Mouse (Mus musculus): ENCODE measurements around the gene Gm10217. TPM values are rescaled to one million over a fixed set of nuclear protein-coding genes. Genes with fewer than 3 reads are reported as not detected.

The Gm10217 gene
- not detected in 2 replicates for polyA plus RNA-seq (2015; fragmentation: Nextera tagmentation; extraction: Ambion mirVana)

GRCm38 (mm10) chr8:9863951-9864350, at the start of gene Gm10217:
TSS of gene Gm10217 (plus strand) at chr8:9864251.
- peaks cover 4% of the 10 kb centered on the region; the same call in 1 of the 2 replicates for H3K4me1 ChIP-seq (replicated peaks)
- H3K4me2 ChIP-seq (replicated peaks), result no peak within 1 kb of the TSS
- H3K4me3 ChIP-seq (replicated peaks), result no peak within 1 kb of the TSS
- H3K27me3 ChIP-seq (replicated peaks), result no peaks in the 10 kb centered on the region
- WGBS, result 84% methylated on average over 3 of the region's 3 CpGs
- ATAC-seq, result no peak
- no peak within 1 kb of the TSS for H3K9ac ChIP-seq
- no peaks in the 10 kb centered on the region for H3K9me3 ChIP-seq
- no peaks in the 10 kb centered on the region for H3K36me3 ChIP-seq
- H3K27ac ChIP-seq, result no peak within 1 kb of the TSS

- Histone ChIP-seq H3K27me3 (replicated peaks) (no peaks in the 10 kb centered on the region), H3K4me3 (replicated peaks) (no peak overlapping the region), H3K9me3 (no peaks in the 10 kb centered on the region), H3K4me1 (replicated peaks) (no peaks in the 10 kb centered on the region), H3K36me3 (no peaks in the 10 kb centered on the region), H3K4me2 (replicated peaks) (no peak overlapping the region), H3K9ac (no peak overlapping the region), H3K27ac (no peak overlapping the region)
- WGBS, result 57% methylated on average over 8 of the region's 8 CpGs
- ATAC-seq, result no peak
Observed at GRCm38 (mm10) chr8:9824770-9825169, 39.3 kb upstream of the Gm10217 start.

- 87% methylated on average over 3 of the region's 3 CpGs for WGBS
- no peak overlapping the region for H3K4me3 ChIP-seq (replicated peaks)
- no peaks in the 10 kb centered on the region for H3K27me3 ChIP-seq (replicated peaks)
- H3K27ac ChIP-seq, result no peak overlapping the region
- H3K9me3 ChIP-seq, result no peaks in the 10 kb centered on the region
- H3K9ac ChIP-seq, result no peak overlapping the region
- no peaks in the 10 kb centered on the region for H3K36me3 ChIP-seq
- H3K4me2 ChIP-seq (replicated peaks), result no peak overlapping the region
- no peak for ATAC-seq
- H3K4me1 ChIP-seq (replicated peaks), result no peaks in the 10 kb centered on the region
Observed at GRCm38 (mm10) chr8:9840257-9840656, 23.8 kb upstream of the Gm10217 start.

DNA sequence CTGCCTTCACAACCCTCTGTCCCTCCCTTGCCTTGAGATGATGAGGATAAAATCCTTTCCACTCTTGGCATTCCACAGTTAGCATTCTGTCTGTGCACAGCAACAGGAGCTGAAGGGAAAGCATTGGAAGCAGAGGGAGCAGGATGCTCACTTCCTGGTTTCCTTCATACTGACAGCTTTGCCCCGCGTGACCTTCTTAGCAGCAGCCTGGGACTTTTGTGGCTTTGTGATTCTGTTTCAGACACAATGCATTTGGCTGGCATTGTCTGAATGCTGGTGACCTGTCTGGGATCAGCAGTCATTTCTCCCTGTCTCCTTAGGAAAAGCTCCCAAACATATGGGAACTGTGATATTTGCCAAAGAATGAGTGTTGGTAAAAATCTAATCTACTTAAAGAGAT, 4.8 kb upstream of the Gm10217 start:
- no peaks in the 10 kb centered on the region for H3K9me3 ChIP-seq
- no peak overlapping the region for H3K27ac ChIP-seq
- ATAC-seq, result no peak
- no peak overlapping the region for H3K9ac ChIP-seq
- H3K4me1 ChIP-seq (replicated peaks), result peaks cover 6% of the 10 kb centered on the region; the same call in 1 of the 2 replicates
- H3K4me2 ChIP-seq (replicated peaks), result no peak overlapping the region
- H3K4me3 ChIP-seq (replicated peaks), result no peak overlapping the region
- no peaks in the 10 kb centered on the region for H3K36me3 ChIP-seq
- no peaks in the 10 kb centered on the region for H3K27me3 ChIP-seq (replicated peaks)
- 28% methylated on average over 2 of the region's 2 CpGs for WGBS

DNA sequence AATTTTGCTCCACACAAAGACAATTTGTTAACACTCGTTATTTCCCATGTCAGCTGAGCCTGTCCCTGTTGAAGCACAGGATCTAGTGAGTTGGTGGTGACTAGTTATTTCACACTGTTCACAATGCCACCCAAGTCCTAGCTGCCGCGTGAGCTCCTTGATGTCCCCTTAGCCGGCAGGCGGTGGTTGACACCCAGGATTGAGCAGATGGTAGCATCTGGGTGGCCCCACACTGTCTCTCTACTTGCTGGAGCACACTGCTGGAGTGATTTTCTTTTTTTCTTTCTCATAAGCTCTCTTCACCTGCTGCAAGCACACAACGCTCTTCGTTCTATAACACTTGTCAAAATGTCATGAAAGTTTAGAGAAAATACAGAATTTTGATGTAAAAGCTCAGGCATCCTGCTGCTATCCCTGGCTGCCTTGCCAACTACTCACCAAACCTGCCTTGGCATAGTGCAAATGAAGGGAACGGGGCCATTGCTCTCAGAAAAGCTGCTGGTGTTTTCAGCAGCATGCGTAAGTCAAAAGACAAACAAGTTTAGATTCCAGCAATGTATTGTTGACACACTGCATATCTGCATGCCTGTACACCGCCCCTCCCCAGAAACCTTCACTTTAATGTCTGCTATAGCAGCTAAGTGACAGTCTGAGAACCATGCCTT, 3.4 kb upstream of the Gm10217 start:
- no peak for ATAC-seq
- Histone ChIP-seq H3K4me3 (replicated peaks) (no peak overlapping the region), H3K4me2 (replicated peaks) (no peak overlapping the region), H3K36me3 (no peaks in the 10 kb centered on the region), H3K9me3 (no peaks in the 10 kb centered on the region), H3K27me3 (replicated peaks) (no peaks in the 10 kb centered on the region), H3K4me1 (replicated peaks) (peaks cover 6% of the 10 kb centered on the region; the same call in 1 of the 2 replicates), H3K27ac (no peak overlapping the region), H3K9ac (no peak overlapping the region)
- WGBS, result 67% methylated on average over 10 of the region's 10 CpGs

- Histone ChIP-seq H3K4me1 (replicated peaks) (no peaks in the 10 kb centered on the region), H3K27me3 (replicated peaks) (no peaks in the 10 kb centered on the region), H3K9me3 (no peaks in the 10 kb centered on the region), H3K9ac (no peak overlapping the region), H3K27ac (no peak overlapping the region), H3K36me3 (no peaks in the 10 kb centered on the region), H3K4me2 (replicated peaks) (no peak overlapping the region), H3K4me3 (replicated peaks) (no peak overlapping the region)
- WGBS, result 80% methylated on average over 9 of the region's 9 CpGs
- no peak for ATAC-seq
Observed at GRCm38 (mm10) chr8:9865150-9865549, 1.1 kb downstream of the Gm10217 start.

DNA sequence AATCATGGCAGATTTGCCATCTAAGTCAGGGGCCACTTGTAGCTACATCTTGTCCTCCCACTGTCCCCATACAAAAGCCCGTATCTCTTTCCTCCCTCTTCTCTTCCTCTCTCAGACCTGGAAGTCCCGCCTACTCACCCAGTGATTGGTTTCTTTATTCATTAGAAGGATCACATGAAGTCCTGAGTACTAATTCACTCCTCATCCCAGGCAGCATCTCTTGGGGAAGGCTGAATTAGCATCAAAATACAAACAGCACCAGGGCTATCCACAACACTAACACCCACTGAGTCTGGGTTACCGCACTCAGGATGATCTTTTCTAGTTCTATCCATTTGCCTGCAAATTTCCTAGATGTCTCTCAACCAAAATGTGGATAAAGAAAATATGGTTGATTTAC, 4.0 kb downstream of the Gm10217 start:
- no peaks in the 10 kb centered on the region for H3K4me1 ChIP-seq (replicated peaks)
- WGBS, result 70% methylated on average over 3 of the region's 3 CpGs

DNA sequence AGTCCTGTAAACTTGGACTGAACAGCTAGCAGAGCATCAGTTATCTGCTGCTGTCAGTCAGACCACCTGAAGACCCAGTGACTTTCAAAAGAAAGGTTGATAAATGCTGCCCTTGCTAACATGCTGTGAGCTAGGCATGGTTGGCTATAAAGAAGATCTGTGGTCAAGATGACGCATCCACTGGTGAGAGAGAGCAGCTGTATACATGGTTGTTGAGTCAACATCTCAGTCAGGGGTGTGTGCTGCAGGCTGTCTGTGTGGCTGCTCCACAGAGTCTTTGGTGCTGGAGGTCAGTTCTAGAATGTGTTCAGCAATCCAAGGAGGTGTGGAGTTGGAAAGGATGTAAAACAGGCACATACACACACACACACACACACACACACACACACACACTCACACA, 12.2 kb downstream of the Gm10217 start:
- no peaks in the 10 kb centered on the region for H3K4me1 ChIP-seq (replicated peaks)
- H3K27ac ChIP-seq, result no peak overlapping the region
- 67% methylated on average over 1 of the region's 1 CpGs for WGBS
- H3K4me2 ChIP-seq (replicated peaks), result no peak overlapping the region
- H3K9me3 ChIP-seq, result no peaks in the 10 kb centered on the region
- H3K36me3 ChIP-seq, result no peaks in the 10 kb centered on the region
- H3K9ac ChIP-seq, result no peak overlapping the region
- H3K27me3 ChIP-seq (replicated peaks), result no peaks in the 10 kb centered on the region
- ATAC-seq, result no peak
- H3K4me3 ChIP-seq (replicated peaks), result no peak overlapping the region

More for the DNA sequence above, 4.0 kb downstream of the Gm10217 start:
- H3K4me3 ChIP-seq (replicated peaks), result no peak overlapping the region
- no peak overlapping the region for H3K9ac ChIP-seq
- H3K27me3 ChIP-seq (replicated peaks), result no peaks in the 10 kb centered on the region
- no peaks in the 10 kb centered on the region for H3K9me3 ChIP-seq
- no peaks in the 10 kb centered on the region for H3K36me3 ChIP-seq
- H3K27ac ChIP-seq, result no peak overlapping the region
- ATAC-seq, result no peak
- H3K4me2 ChIP-seq (replicated peaks), result no peak overlapping the region

GRCm38 (mm10) chr8:9879921-9880320, 15.9 kb downstream of the Gm10217 start:
- no peak overlapping the region for H3K4me2 ChIP-seq (replicated peaks)
- no peaks in the 10 kb centered on the region for H3K27me3 ChIP-seq (replicated peaks)
- no peak overlapping the region for H3K9ac ChIP-seq
- ATAC-seq, result no peak
- no peaks in the 10 kb centered on the region for H3K36me3 ChIP-seq
- H3K27ac ChIP-seq, result no peak overlapping the region
- H3K9me3 ChIP-seq, result no peaks in the 10 kb centered on the region
- 54% methylated on average over 4 of the region's 4 CpGs for WGBS
- H3K4me3 ChIP-seq (replicated peaks), result no peak overlapping the region
- H3K4me1 ChIP-seq (replicated peaks), result no peaks in the 10 kb centered on the region

- 78% methylated on average over 4 of the region's 4 CpGs for WGBS
- Histone ChIP-seq H3K36me3 (no peaks in the 10 kb centered on the region), H3K27ac (no peak overlapping the region), H3K27me3 (replicated peaks) (no peaks in the 10 kb centered on the region), H3K4me1 (replicated peaks) (no peaks in the 10 kb centered on the region), H3K4me2 (replicated peaks) (no peak overlapping the region), H3K9ac (no peak overlapping the region), H3K4me3 (replicated peaks) (no peak overlapping the region), H3K9me3 (no peaks in the 10 kb centered on the region)
- ATAC-seq, result no peak
Observed at GRCm38 (mm10) chr8:9886714-9887113, 22.7 kb downstream of the Gm10217 start.

- H3K4me2 ChIP-seq (replicated peaks), result no peak overlapping the region
- H3K9me3 ChIP-seq, result no peaks in the 10 kb centered on the region
- no peaks in the 10 kb centered on the region for H3K27me3 ChIP-seq (replicated peaks)
- H3K27ac ChIP-seq, result no peak overlapping the region
- 82% methylated on average over 2 of the region's 2 CpGs for WGBS
- no peaks in the 10 kb centered on the region for H3K36me3 ChIP-seq
- no peaks in the 10 kb centered on the region for H3K4me1 ChIP-seq (replicated peaks)
- no peak for ATAC-seq
- H3K9ac ChIP-seq, result no peak overlapping the region
- H3K4me3 ChIP-seq (replicated peaks), result no peak overlapping the region
Observed at GRCm38 (mm10) chr8:9899199-9899598, 35.1 kb downstream of the Gm10217 start.

DNA sequence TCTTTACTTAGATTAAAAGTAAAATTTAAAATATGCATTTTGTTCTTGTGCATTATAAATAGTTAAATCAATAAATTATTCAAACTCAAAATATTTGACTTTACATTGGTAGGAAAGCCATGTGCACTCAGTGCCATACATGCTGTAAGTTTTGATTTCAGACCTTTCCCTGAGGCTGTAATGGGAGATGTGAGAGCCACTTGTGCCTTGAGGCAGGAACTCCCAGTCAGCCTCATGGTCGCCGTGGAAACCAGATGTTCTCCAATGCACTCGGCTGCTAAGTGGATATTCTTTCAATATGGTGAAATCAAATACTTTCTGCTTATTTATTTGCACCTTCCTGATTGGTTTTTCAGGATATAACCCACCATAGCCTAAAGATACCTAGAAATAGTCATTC, 35.6 kb downstream of the Gm10217 start:
- no peaks in the 10 kb centered on the region for H3K36me3 ChIP-seq
- WGBS, result 61% methylated on average over 3 of the region's 3 CpGs
- H3K4me3 ChIP-seq (replicated peaks), result no peak overlapping the region
- no peak overlapping the region for H3K4me2 ChIP-seq (replicated peaks)
- H3K9me3 ChIP-seq, result no peaks in the 10 kb centered on the region
- H3K9ac ChIP-seq, result no peak overlapping the region
- no peaks in the 10 kb centered on the region for H3K4me1 ChIP-seq (replicated peaks)
- H3K27ac ChIP-seq, result no peak overlapping the region
- no peaks in the 10 kb centered on the region for H3K27me3 ChIP-seq (replicated peaks)
- no peak for ATAC-seq
